Mouse (Mus musculus): Measurements from ENCODE around the gene Lce1b. TPM values are rescaled to one million over a fixed set of nuclear protein-coding genes. Genes with fewer than 3 reads are reported as not detected.
A peak's percentile ranks its signal among the peaks of the same experiment; 100 is the strongest.

Lce1b gene
- polyA plus RNA-seq, 1 experiment, result not detected

- Histone ChIP-seq H3K4me3 (ENCODE audit: control insufficient read depth, low read depth, low read length) (peak overlapping the region; percentile 82), H3K4me1 (ENCODE audit: control insufficient read depth, insufficient read depth, low read length) (no peaks in the 10 kb centered on the region), H3K27ac (ENCODE audit: control insufficient read depth, insufficient read depth, low read depth, low read length) (peak overlapping the region; percentile 73), H3K36me3 (ENCODE audit: control insufficient read depth, insufficient read depth, low read length) (no peaks in the 10 kb centered on the region), H3K27me3 (ENCODE audit: control insufficient read depth, insufficient read depth, low read length) (no peaks in the 10 kb centered on the region)
- TF ChIP-seq POLR2A (IDR thresholded peaks at IDR 0.05; ENCODE audit: control insufficient read depth, low read depth, low read length) (peak; percentile 63), CTCF (IDR thresholded peaks at IDR 0.05; ENCODE audit: control insufficient read depth, insufficient read depth, insufficient replicate concordance, low read depth, low read length) (no peak)
Observed at GRCm38 (mm10) chr3:92639854-92640253, 16.9 kb downstream of the Lce1b start.

- TF ChIP-seq CTCF (IDR thresholded peaks at IDR 0.05; ENCODE audit: control insufficient read depth, insufficient read depth, insufficient replicate concordance, low read depth, low read length), result no peak
- no peak for TF ChIP-seq POLR2A (IDR thresholded peaks at IDR 0.05; ENCODE audit: control insufficient read depth, low read depth, low read length)
- Histone ChIP-seq H3K4me3 (ENCODE audit: control insufficient read depth, low read depth, low read length) (no peak overlapping the region), H3K4me1 (ENCODE audit: control insufficient read depth, insufficient read depth, low read length) (no peaks in the 10 kb centered on the region), H3K27ac (ENCODE audit: control insufficient read depth, insufficient read depth, low read depth, low read length) (no peak overlapping the region), H3K36me3 (ENCODE audit: control insufficient read depth, insufficient read depth, low read length) (no peaks in the 10 kb centered on the region), H3K27me3 (ENCODE audit: control insufficient read depth, insufficient read depth, low read length) (no peaks in the 10 kb centered on the region)
Observed at GRCm38 (mm10) chr3:92638653-92638991, 18.1 kb downstream of the Lce1b start.

- no peaks in the 10 kb centered on the region for H3K27me3 ChIP-seq (ENCODE audit: control insufficient read depth, insufficient read depth, low read length)
Observed at GRCm38 (mm10) chr3:92637745-92638652, 18.7 kb downstream of the Lce1b start.

GRCm38 (mm10) chr3:92621560-92621959 is 35.2 kb downstream of the Lce1b start, which contains the start of gene Lce6a:
Gene Lce6a (minus strand): TSS chr3:92621660.
- no peaks in the 10 kb centered on the region for H3K4me1 ChIP-seq (ENCODE audit: control insufficient read depth, insufficient read depth, low read length)
- no peaks in the 10 kb centered on the region for H3K27me3 ChIP-seq (ENCODE audit: control insufficient read depth, insufficient read depth, low read length)
- no peak within 1 kb of the TSS for H3K27ac ChIP-seq (ENCODE audit: control insufficient read depth, insufficient read depth, low read depth, low read length)
- TF ChIP-seq POLR2A (IDR thresholded peaks at IDR 0.05; ENCODE audit: control insufficient read depth, low read depth, low read length) (no peak), CTCF (IDR thresholded peaks at IDR 0.05; ENCODE audit: control insufficient read depth, insufficient read depth, insufficient replicate concordance, low read depth, low read length) (no peak)
- no peaks in the 10 kb centered on the region for H3K36me3 ChIP-seq (ENCODE audit: control insufficient read depth, insufficient read depth, low read length)
- H3K4me3 ChIP-seq (ENCODE audit: control insufficient read depth, low read depth, low read length), result no peak within 1 kb of the TSS

More at GRCm38 (mm10) chr3:92637745-92638652, 18.7 kb downstream of the Lce1b start:
- H3K4me1 ChIP-seq (ENCODE audit: control insufficient read depth, insufficient read depth, low read length), result no peaks in the 10 kb centered on the region
- H3K27ac ChIP-seq (ENCODE audit: control insufficient read depth, insufficient read depth, low read depth, low read length), result no peak overlapping the region
- TF ChIP-seq CTCF (IDR thresholded peaks at IDR 0.05; ENCODE audit: control insufficient read depth, insufficient read depth, insufficient replicate concordance, low read depth, low read length) (no peak), POLR2A (IDR thresholded peaks at IDR 0.05; ENCODE audit: control insufficient read depth, low read depth, low read length) (no peak)
- no peaks in the 10 kb centered on the region for H3K36me3 ChIP-seq (ENCODE audit: control insufficient read depth, insufficient read depth, low read length)
- H3K4me3 ChIP-seq (ENCODE audit: control insufficient read depth, low read depth, low read length), result no peak overlapping the region

- H3K4me1 ChIP-seq (ENCODE audit: control insufficient read depth, insufficient read depth, low read length), result no peaks in the 10 kb centered on the region
- no peaks in the 10 kb centered on the region for H3K36me3 ChIP-seq (ENCODE audit: control insufficient read depth, insufficient read depth, low read length)
- no peak for TF ChIP-seq POLR2A (IDR thresholded peaks at IDR 0.05; ENCODE audit: control insufficient read depth, low read depth, low read length)
- TF ChIP-seq CTCF (IDR thresholded peaks at IDR 0.05; ENCODE audit: control insufficient read depth, insufficient read depth, insufficient replicate concordance, low read depth, low read length), result no peak
- H3K27me3 ChIP-seq (ENCODE audit: control insufficient read depth, insufficient read depth, low read length), result no peaks in the 10 kb centered on the region
- H3K27ac ChIP-seq (ENCODE audit: control insufficient read depth, insufficient read depth, low read depth, low read length), result no peak overlapping the region
- H3K4me3 ChIP-seq (ENCODE audit: control insufficient read depth, low read depth, low read length), result no peak overlapping the region
Observed at GRCm38 (mm10) chr3:92609804-92610203, 46.9 kb downstream of the Lce1b start.

- H3K27me3 ChIP-seq (ENCODE audit: control insufficient read depth, insufficient read depth, low read length), result no peaks in the 10 kb centered on the region
- no peak within 1 kb of the TSS for H3K4me3 ChIP-seq (ENCODE audit: control insufficient read depth, low read depth, low read length)
- no peak within 1 kb of the TSS for H3K27ac ChIP-seq (ENCODE audit: control insufficient read depth, insufficient read depth, low read depth, low read length)
- TF ChIP-seq POLR2A (IDR thresholded peaks at IDR 0.05; ENCODE audit: control insufficient read depth, low read depth, low read length) (no peak), CTCF (IDR thresholded peaks at IDR 0.05; ENCODE audit: control insufficient read depth, insufficient read depth, insufficient replicate concordance, low read depth, low read length) (no peak)
- H3K36me3 ChIP-seq (ENCODE audit: control insufficient read depth, insufficient read depth, low read length), result no peaks in the 10 kb centered on the region
- no peaks in the 10 kb centered on the region for H3K4me1 ChIP-seq (ENCODE audit: control insufficient read depth, insufficient read depth, low read length)
Observed at GRCm38 (mm10) chr3:92607392-92607791, 49.3 kb downstream of the Lce1b start, which contains the start of gene 2210017I01Rik. Gene 2210017I01Rik (minus strand): TSS chr3:92607492.

Other genes with a start within 250 kb of the Lce1b start
- gene Sprr2i, start 248.9 kb downstream of the Lce1b start, polyA plus RNA-seq (2012; rRNA removed), result not detected in 2 replicates
- gene Sprr2j-ps, start 238.8 kb downstream of the Lce1b start, polyA plus RNA-seq (2012; rRNA removed), result not detected in 2 replicates
- gene Gm9774, start 227.5 kb downstream of the Lce1b start, polyA plus RNA-seq (2012; rRNA removed), result 5.2 and 7.2 TPM in 2 replicates
- gene Sprr2k, start 224.3 kb downstream of the Lce1b start, polyA plus RNA-seq (2012; rRNA removed), result not detected in 2 replicates
- not detected in 2 replicates for gene Sprr1b, start 218.1 kb downstream of the Lce1b start, polyA plus RNA-seq (2012; rRNA removed)
- not detected in 2 replicates for gene Sprr3, start 198.2 kb downstream of the Lce1b start, polyA plus RNA-seq (2012; rRNA removed)
- gene Sprr1a, start 171.0 kb downstream of the Lce1b start, polyA plus RNA-seq (2012; rRNA removed), result 0.32 and 0.73 TPM in 2 replicates
- not detected in 2 replicates for gene Sprr4, start 156.4 kb downstream of the Lce1b start, polyA plus RNA-seq (2012; rRNA removed)
- gene 2310046K23Rik, start 122.4 kb downstream of the Lce1b start, polyA plus RNA-seq (2012; rRNA removed), result not detected in 2 replicates
- gene Ivl, start 83.2 kb downstream of the Lce1b start, polyA plus RNA-seq (2012; rRNA removed), result 0.05 and 0.06 TPM in 2 replicates
- 4,177 and 4,558 TPM in 2 replicates for gene Smcp, start 67.9 kb downstream of the Lce1b start, polyA plus RNA-seq (2012; rRNA removed)
- 0.67 and 0.94 TPM in 2 replicates for gene 2210017I01Rik, start 49.4 kb downstream of the Lce1b start, polyA plus RNA-seq (2012; rRNA removed)
- 0.66 and 0.89 TPM in 2 replicates for gene Lce6a, start 35.3 kb downstream of the Lce1b start, polyA plus RNA-seq (2012; rRNA removed)
- not detected in 2 replicates for gene Lce1a1, start 8.6 kb downstream of the Lce1b start, polyA plus RNA-seq (2012; rRNA removed)
- gene Lce1a2, start 13.4 kb upstream of the Lce1b start, polyA plus RNA-seq (2012; rRNA removed), result not detected in 2 replicates
- 0.42 and 0.85 TPM in 2 replicates for gene Lce1c, start 22.3 kb upstream of the Lce1b start, polyA plus RNA-seq (2012; rRNA removed)
- not detected in 2 replicates for gene Lce1d, start 30.3 kb upstream of the Lce1b start, polyA plus RNA-seq (2012; rRNA removed)
- not detected in 2 replicates for gene Lce1e, start 52.1 kb upstream of the Lce1b start, polyA plus RNA-seq (2012; rRNA removed)
- not detected in 2 replicates for gene Lce1f, start 63.4 kb upstream of the Lce1b start, polyA plus RNA-seq (2012; rRNA removed)
- not detected in 2 replicates for gene Gm38119, start 82.2 kb upstream of the Lce1b start, polyA plus RNA-seq (2012; rRNA removed)
- gene Lce1g, start 95.4 kb upstream of the Lce1b start, polyA plus RNA-seq (2012; rRNA removed), result not detected in 2 replicates
- not detected in 2 replicates for gene Lce1h, start 108.1 kb upstream of the Lce1b start, polyA plus RNA-seq (2012; rRNA removed)
- gene Lce1i, start 122.0 kb upstream of the Lce1b start, polyA plus RNA-seq (2012; rRNA removed), result not detected in 2 replicates
- not detected in 2 replicates for gene Lce1j, start 133.6 kb upstream of the Lce1b start, polyA plus RNA-seq (2012; rRNA removed)
- gene Lce1k, start 151.0 kb upstream of the Lce1b start, polyA plus RNA-seq (2012; rRNA removed), result not detected in 2 replicates
- gene Kprp, start 170.3 kb upstream of the Lce1b start, polyA plus RNA-seq (2012; rRNA removed), result not detected in 2 replicates
- not detected in 2 replicates for gene Lce1l, start 194.4 kb upstream of the Lce1b start, polyA plus RNA-seq (2012; rRNA removed)
- gene 2310050C09Rik, start 213.3 kb upstream of the Lce1b start, polyA plus RNA-seq (2012; rRNA removed), result not detected in 2 replicates

Data from testis, adult 2 months (tissue).